Mouse (Mus musculus) brain, adult 2 months (tissue): ENCODE data around the gene Tmem164.

Experiments used
- DNase-seq: peaks from one replicate; pipeline ENCODE4 v3.0.0; 2011; ENCODE audit warnings: low read depth, low spot score

Gene Tmem164

GRCm38 (mm10) chrX:142828184-142828908 lies 147.1 kb downstream of the Tmem164 start:
- no peak for DNase-seq

GRCm38 (mm10) chrX:142829267-142829666 lies 148.1 kb downstream of the Tmem164 start:
- DNase-seq = no peak

- DNase-seq = no peak
Observed at GRCm38 (mm10) chrX:142829866-142830470, 148.8 kb downstream of the Tmem164 start.

- DNase-seq = no peak
Observed at GRCm38 (mm10) chrX:142830572-142830971, 149.4 kb downstream of the Tmem164 start.

- no peak for DNase-seq
Observed at GRCm38 (mm10) chrX:142832221-142832620, 151.0 kb downstream of the Tmem164 start.

GRCm38 (mm10) chrX:142833164-142833796 lies 152.1 kb downstream of the Tmem164 start:
- no peak for DNase-seq

- DNase-seq = no peak
Observed at GRCm38 (mm10) chrX:142834807-142835206, 153.6 kb downstream of the Tmem164 start.

GRCm38 (mm10) chrX:142836399-142836798 lies 155.2 kb downstream of the Tmem164 start:
- no peak for DNase-seq

GRCm38 (mm10) chrX:142837316-142837715 lies 156.1 kb downstream of the Tmem164 start:
- peak; percentile 35 for DNase-seq

GRCm38 (mm10) chrX:142838841-142839240 lies 157.6 kb downstream of the Tmem164 start:
- DNase-seq = no peak

GRCm38 (mm10) chrX:142839411-142839810 lies 158.2 kb downstream of the Tmem164 start:
- DNase-seq = no peak

- peak; percentile 6 for DNase-seq
Observed at GRCm38 (mm10) chrX:142841916-142842315, 160.7 kb downstream of the Tmem164 start.

GRCm38 (mm10) chrX:142846266-142846665 lies 165.1 kb downstream of the Tmem164 start:
- DNase-seq = no peak

- no peak for DNase-seq
Observed at GRCm38 (mm10) chrX:142848032-142848431, 166.8 kb downstream of the Tmem164 start.

- peak; percentile 12 for DNase-seq
Observed at GRCm38 (mm10) chrX:142869844-142870243, 188.6 kb downstream of the Tmem164 start.

GRCm38 (mm10) chrX:142882255-142882654 lies 201.0 kb downstream of the Tmem164 start:
- no peak for DNase-seq

GRCm38 (mm10) chrX:142883593-142883992 lies 202.4 kb downstream of the Tmem164 start:
- no peak for DNase-seq

- no peak for DNase-seq
Observed at GRCm38 (mm10) chrX:142885962-142886361, 204.8 kb downstream of the Tmem164 start.
